Mouse (Mus musculus) CD8-positive naive resting alpha-beta T cell, adult 57 days (primary cell): ENCODE data around the gene Ppp1r3g. TPM values are rescaled to one million over a fixed set of nuclear protein-coding genes. Genes with fewer than 3 reads are reported as not detected.

Experiments
- total RNA-seq: library from RNA; stranded (reverse); gene quantifications from one replicate; pipeline ENCODE4 v1.2.4, GENCODE M21; 2023

Ppp1r3g gene
- total RNA-seq = not detected

GRCm38 (mm10) chr13:35958539-35958938 is at the start of gene Ppp1r3g:
Gene Ppp1r3g (plus strand): TSS chr13:35958839.

Other genes with a start within 250 kb of the Ppp1r3g start
- 8.0 TPM for gene Rpp40, start 52.5 kb upstream of the Ppp1r3g start, total RNA-seq
- 36.4 TPM for gene Fars2, start 158.6 kb downstream of the Ppp1r3g start, total RNA-seq
- 7.6 TPM for gene Lyrm4, start 158.7 kb downstream of the Ppp1r3g start, total RNA-seq